Mouse (Mus musculus): Measurements from ENCODE around the gene Sept4. TPM values are rescaled to one million over a fixed set of nuclear protein-coding genes. Genes with fewer than 3 reads are reported as not detected.

Sept4 gene
- 25.5 and 26.3 TPM in 2 replicates for polyA plus RNA-seq (2015; fragmentation: Nextera tagmentation; extraction: Ambion mirVana)

DNA sequence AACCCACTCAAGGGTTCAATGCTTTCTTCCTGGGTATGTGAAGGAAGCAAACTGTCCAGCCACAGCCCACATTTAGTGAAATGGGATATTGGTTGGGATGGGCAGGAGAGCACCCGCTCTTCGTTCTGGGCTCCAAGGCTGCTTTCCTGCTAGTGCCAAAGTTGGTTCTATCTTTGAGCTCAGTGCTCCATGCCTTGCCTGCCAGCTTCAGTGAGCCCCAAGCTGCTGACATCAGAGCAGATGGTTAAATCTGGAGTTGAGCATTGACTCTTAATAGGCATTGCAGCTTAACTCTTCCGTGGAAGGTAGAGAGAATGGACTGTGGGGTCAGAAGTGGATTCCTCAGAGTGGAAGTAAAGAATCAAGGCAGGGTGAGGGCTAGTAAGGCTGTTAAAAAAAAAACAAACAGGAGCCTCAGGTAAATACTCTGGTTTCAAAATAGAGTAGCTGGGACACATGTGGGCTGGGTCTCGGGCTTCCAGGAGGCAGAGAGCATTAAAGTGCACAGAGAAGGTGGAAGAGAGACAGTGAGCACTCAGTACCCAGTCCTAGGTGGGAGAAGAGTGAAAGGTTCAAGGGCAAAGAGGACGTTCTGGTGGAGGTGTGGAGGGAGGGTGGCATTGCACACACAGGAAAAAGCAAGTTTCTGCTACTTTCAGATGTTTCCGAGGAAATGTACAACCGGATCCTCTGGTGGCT lies at the start of gene Sept4:
Gene Sept4 (plus strand): TSS at position 649 of the 699 bp plus-strand sequence.
- DNase-seq (ENCODE audit: low spot score) (no peak), ATAC-seq (ENCODE audit: low FRiP score, low TSS enrichment) (no peak)
- Histone ChIP-seq H3K4me3 (ENCODE audit: low read depth, low read length) (no peak within 1 kb of the TSS), H3K36me3 (ENCODE audit: control insufficient read depth, insufficient read depth, low read length) (no peaks in the 10 kb centered on the region), H3K27ac (replicated peaks) (no peak within 1 kb of the TSS), H3K27me3 (ENCODE audit: control insufficient read depth, insufficient read depth, low read length) (no peaks in the 10 kb centered on the region), H3K4me1 (replicated peaks; ENCODE audit: control insufficient read depth, insufficient read depth) (no peaks in the 10 kb centered on the region), H3K4me2 (replicated peaks; ENCODE audit: low read depth) (no peak within 1 kb of the TSS), H3K9ac (ENCODE audit: low read length) (no peak within 1 kb of the TSS), H3K9me3 (ENCODE audit: control insufficient read depth, low read length) (no peaks in the 10 kb centered on the region)
- 80% methylated on average over 7 of the region's 7 CpGs for WGBS
- no peak for TF ChIP-seq EP300 (optimal IDR thresholded peaks at IDR 0.05)
- TF ChIP-seq CTCF (IDR thresholded peaks at IDR 0.05; ENCODE audit: low read depth): no peak

DNA sequence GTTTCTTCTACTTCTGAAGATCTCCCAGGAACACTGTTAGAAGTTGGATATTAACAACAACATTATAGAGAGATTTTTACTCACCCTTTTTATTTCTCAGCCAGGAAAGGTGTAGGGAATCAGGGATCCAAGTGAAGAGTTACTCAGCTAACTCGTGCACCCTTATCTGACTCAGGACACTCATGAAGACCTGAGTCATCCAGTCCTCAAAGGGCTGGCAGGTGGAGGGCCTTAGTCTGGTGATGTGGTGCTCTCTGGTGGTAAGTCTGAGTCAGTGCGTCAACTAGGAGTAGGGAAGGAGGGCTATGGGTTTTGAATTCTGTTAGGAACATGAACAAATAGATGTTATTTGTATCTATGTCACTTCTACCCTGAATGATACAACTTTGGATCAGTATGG lies 49.4 kb upstream of the Sept4 start:
- no peak for TF ChIP-seq EP300 (optimal IDR thresholded peaks at IDR 0.05)
- peak; percentile 86 for TF ChIP-seq CTCF (IDR thresholded peaks at IDR 0.05; ENCODE audit: low read depth)
- ATAC-seq (ENCODE audit: low FRiP score, low TSS enrichment) (peak; percentile 83), DNase-seq (ENCODE audit: low spot score) (peak; percentile 49)
- Histone ChIP-seq H3K27ac (replicated peaks) (no peak overlapping the region), H3K4me1 (replicated peaks; ENCODE audit: control insufficient read depth, insufficient read depth) (no peaks in the 10 kb centered on the region), H3K9ac (ENCODE audit: low read length) (no peak overlapping the region), H3K4me3 (ENCODE audit: low read depth, low read length) (no peak overlapping the region), H3K27me3 (ENCODE audit: control insufficient read depth, insufficient read depth, low read length) (no peaks in the 10 kb centered on the region), H3K4me2 (replicated peaks; ENCODE audit: low read depth) (no peak overlapping the region), H3K9me3 (ENCODE audit: control insufficient read depth, low read length) (no peaks in the 10 kb centered on the region), H3K36me3 (ENCODE audit: control insufficient read depth, insufficient read depth, low read length) (no peaks in the 10 kb centered on the region)
- 6% methylated on average over 2 of the region's 2 CpGs for WGBS

DNA sequence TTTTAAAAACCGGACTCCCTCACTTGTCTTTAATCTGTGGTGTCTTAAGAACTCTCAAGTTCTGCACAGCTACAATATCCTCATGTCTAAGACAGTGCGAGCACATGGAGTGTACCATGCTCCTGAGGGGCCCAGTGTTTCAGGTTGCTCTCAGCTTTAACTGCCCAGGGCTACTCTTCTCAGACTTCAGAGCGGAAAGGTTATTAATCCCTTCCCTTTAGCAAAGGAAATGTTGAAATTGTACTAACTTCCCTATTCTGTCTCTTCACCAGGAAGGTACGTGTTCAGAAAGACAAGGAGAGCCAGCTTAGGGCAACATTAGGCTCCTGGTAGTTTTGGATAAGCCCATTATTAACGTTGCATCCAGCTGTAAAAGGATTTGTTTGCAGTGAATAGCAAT lies 45.2 kb upstream of the Sept4 start:
- H3K4me1 ChIP-seq (replicated peaks; ENCODE audit: control insufficient read depth, insufficient read depth): no peaks in the 10 kb centered on the region
- H3K4me3 ChIP-seq (ENCODE audit: low read depth, low read length): no peak overlapping the region
- 68% methylated on average over 5 of the region's 5 CpGs for WGBS
- no peak overlapping the region for H3K4me2 ChIP-seq (replicated peaks; ENCODE audit: low read depth)
- no peak overlapping the region for H3K27ac ChIP-seq (replicated peaks)
- no peaks in the 10 kb centered on the region for H3K27me3 ChIP-seq (ENCODE audit: control insufficient read depth, insufficient read depth, low read length)
- DNase-seq (ENCODE audit: low spot score) (no peak), ATAC-seq (ENCODE audit: low FRiP score, low TSS enrichment) (no peak)
- no peak for TF ChIP-seq CTCF (IDR thresholded peaks at IDR 0.05; ENCODE audit: low read depth)
- no peak for TF ChIP-seq EP300 (optimal IDR thresholded peaks at IDR 0.05)
- H3K9me3 ChIP-seq (ENCODE audit: control insufficient read depth, low read length): no peaks in the 10 kb centered on the region
- no peak overlapping the region for H3K9ac ChIP-seq (ENCODE audit: low read length)
- H3K36me3 ChIP-seq (ENCODE audit: control insufficient read depth, insufficient read depth, low read length): no peaks in the 10 kb centered on the region

DNA sequence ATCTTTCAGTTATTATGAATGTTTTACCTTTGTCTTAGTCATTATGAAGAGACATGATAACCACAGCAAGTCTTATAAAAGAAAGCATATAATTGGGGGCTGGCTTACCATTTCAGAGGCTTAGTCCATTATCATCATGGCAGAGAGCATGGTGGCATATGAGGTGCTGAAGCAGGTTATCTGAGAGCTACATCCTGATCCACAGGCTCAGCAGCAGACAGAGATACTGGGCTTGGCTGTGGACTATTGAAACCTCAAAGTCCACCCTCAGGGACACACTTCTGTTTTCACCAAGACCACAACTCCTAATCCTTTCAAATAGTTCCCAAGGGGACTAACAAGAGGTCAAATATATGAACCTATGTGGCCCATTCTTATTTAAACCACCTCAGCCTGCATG lies 44.7 kb upstream of the Sept4 start:
- Histone ChIP-seq H3K36me3 (ENCODE audit: control insufficient read depth, insufficient read depth, low read length) (no peaks in the 10 kb centered on the region), H3K4me2 (replicated peaks; ENCODE audit: low read depth) (no peak overlapping the region), H3K27me3 (ENCODE audit: control insufficient read depth, insufficient read depth, low read length) (no peaks in the 10 kb centered on the region), H3K9me3 (ENCODE audit: control insufficient read depth, low read length) (no peaks in the 10 kb centered on the region), H3K27ac (replicated peaks) (no peak overlapping the region), H3K9ac (ENCODE audit: low read length) (no peak overlapping the region), H3K4me1 (replicated peaks; ENCODE audit: control insufficient read depth, insufficient read depth) (no peaks in the 10 kb centered on the region), H3K4me3 (ENCODE audit: low read depth, low read length) (no peak overlapping the region)
- no peak for DNase-seq (ENCODE audit: low spot score)
- ATAC-seq (ENCODE audit: low FRiP score, low TSS enrichment): no peak
- no peak for TF ChIP-seq EP300 (optimal IDR thresholded peaks at IDR 0.05)
- TF ChIP-seq CTCF (IDR thresholded peaks at IDR 0.05; ENCODE audit: low read depth): no peak

DNA sequence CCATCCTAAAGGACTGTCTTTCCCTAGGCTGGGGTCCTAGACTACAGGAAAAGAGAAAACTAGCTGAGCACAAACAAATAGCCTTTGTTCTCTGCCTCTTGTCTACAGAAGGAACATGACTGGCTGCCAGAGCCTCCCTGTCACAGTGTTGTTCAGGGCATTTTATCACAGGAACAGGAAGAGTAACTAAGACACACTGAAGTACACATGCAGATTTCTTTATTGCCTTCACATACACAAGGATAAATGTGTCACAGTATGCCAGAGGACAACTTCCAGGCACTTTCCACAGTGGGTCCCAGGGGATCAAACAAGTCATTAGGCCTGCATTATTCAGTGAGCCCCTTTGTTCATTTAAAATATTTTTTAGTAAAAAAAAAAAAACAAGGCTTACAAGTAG lies 43.9 kb upstream of the Sept4 start:
- Histone ChIP-seq H3K4me3 (ENCODE audit: low read depth, low read length) (no peak overlapping the region), H3K4me2 (replicated peaks; ENCODE audit: low read depth) (no peak overlapping the region), H3K4me1 (replicated peaks; ENCODE audit: control insufficient read depth, insufficient read depth) (no peaks in the 10 kb centered on the region), H3K9me3 (ENCODE audit: control insufficient read depth, low read length) (no peaks in the 10 kb centered on the region), H3K27me3 (ENCODE audit: control insufficient read depth, insufficient read depth, low read length) (no peaks in the 10 kb centered on the region), H3K36me3 (ENCODE audit: control insufficient read depth, insufficient read depth, low read length) (no peaks in the 10 kb centered on the region), H3K9ac (ENCODE audit: low read length) (no peak overlapping the region), H3K27ac (replicated peaks) (no peak overlapping the region)
- ATAC-seq (ENCODE audit: low FRiP score, low TSS enrichment): no peak
- no peak for DNase-seq (ENCODE audit: low spot score)
- TF ChIP-seq CTCF (IDR thresholded peaks at IDR 0.05; ENCODE audit: low read depth): no peak
- no peak for TF ChIP-seq EP300 (optimal IDR thresholded peaks at IDR 0.05)

DNA sequence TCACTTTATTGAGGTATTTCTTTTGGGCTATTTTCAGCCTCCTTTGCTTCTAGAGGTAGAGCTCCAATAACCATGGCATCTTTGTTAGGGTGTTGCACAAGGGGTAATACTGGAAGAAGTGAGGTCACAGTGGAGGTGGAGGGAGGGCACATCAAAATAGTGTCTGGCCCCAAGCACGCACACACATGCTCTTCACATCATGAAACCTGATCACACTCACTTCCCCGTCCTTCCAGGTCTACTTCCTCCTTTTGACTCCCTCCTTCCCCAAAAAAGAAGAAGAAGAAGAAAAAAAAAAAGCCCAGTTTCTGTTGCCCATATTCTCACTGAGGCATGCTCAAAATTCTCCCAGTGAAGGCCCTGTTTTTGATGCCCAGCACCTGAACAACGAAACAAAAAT lies 41.3 kb upstream of the Sept4 start:
- DNase-seq (ENCODE audit: low spot score) (no peak), ATAC-seq (ENCODE audit: low FRiP score, low TSS enrichment) (no peak)
- WGBS: 76% methylated on average over 3 of the region's 3 CpGs
- Histone ChIP-seq H3K9me3 (ENCODE audit: control insufficient read depth, low read length) (no peaks in the 10 kb centered on the region), H3K4me3 (ENCODE audit: low read depth, low read length) (no peak overlapping the region), H3K27ac (replicated peaks) (no peak overlapping the region), H3K36me3 (ENCODE audit: control insufficient read depth, insufficient read depth, low read length) (no peaks in the 10 kb centered on the region), H3K4me2 (replicated peaks; ENCODE audit: low read depth) (no peak overlapping the region), H3K4me1 (replicated peaks; ENCODE audit: control insufficient read depth, insufficient read depth) (no peaks in the 10 kb centered on the region), H3K27me3 (ENCODE audit: control insufficient read depth, insufficient read depth, low read length) (no peaks in the 10 kb centered on the region), H3K9ac (ENCODE audit: low read length) (no peak overlapping the region)
- TF ChIP-seq EP300 (optimal IDR thresholded peaks at IDR 0.05) (no peak), CTCF (IDR thresholded peaks at IDR 0.05; ENCODE audit: low read depth) (no peak)
